Mouse (Mus musculus) retina, postnatal 7 days (tissue): ENCODE results near the gene Prss53.

Experiments
- DNase-seq: peaks from one replicate; pipeline ENCODE4 v3.0.0-alpha.2; 2012; ENCODE audit warnings: low read depth, low spot score

Prss53 gene

GRCm38 (mm10) chr7:127890798-127891197 lies at the start of gene Prss53:
Prss53 (minus strand) TSS chr7:127890970.
- no peak for DNase-seq

GRCm38 (mm10) chr7:127936216-127936884 lies 45.6 kb upstream of the Prss53 start:
- no peak for DNase-seq

- DNase-seq = no peak
Observed at GRCm38 (mm10) chr7:127935748-127936159, 45.0 kb upstream of the Prss53 start.

- DNase-seq = peak; percentile 89
Observed at GRCm38 (mm10) chr7:127935028-127935722, 44.4 kb upstream of the Prss53 start.

GRCm38 (mm10) chr7:127934075-127934474 lies 43.3 kb upstream of the Prss53 start:
- no peak for DNase-seq

- no peak for DNase-seq
Observed at GRCm38 (mm10) chr7:127932273-127933031, 41.7 kb upstream of the Prss53 start.

GRCm38 (mm10) chr7:127931351-127932135 lies 40.8 kb upstream of the Prss53 start:
- DNase-seq = no peak

GRCm38 (mm10) chr7:127930636-127931035 lies 39.9 kb upstream of the Prss53 start:
- no peak for DNase-seq

GRCm38 (mm10) chr7:127929923-127930322 lies 39.2 kb upstream of the Prss53 start, which contains the start of gene Prss8:
Prss8 (minus strand) TSS chr7:127930104.
- no peak for DNase-seq

- no peak for DNase-seq
Observed at GRCm38 (mm10) chr7:127928596-127928995, 37.8 kb upstream of the Prss53 start.

- DNase-seq = no peak
Observed at GRCm38 (mm10) chr7:127927726-127928125, 37.0 kb upstream of the Prss53 start.

GRCm38 (mm10) chr7:127926846-127927245 lies 36.1 kb upstream of the Prss53 start:
- DNase-seq = no peak

- no peak for DNase-seq
Observed at GRCm38 (mm10) chr7:127926066-127926465, 35.3 kb upstream of the Prss53 start.

- no peak for DNase-seq
Observed at GRCm38 (mm10) chr7:127925252-127925651, 34.5 kb upstream of the Prss53 start.

- DNase-seq = no peak
Observed at GRCm38 (mm10) chr7:127923714-127924113, 32.9 kb upstream of the Prss53 start.

GRCm38 (mm10) chr7:127922451-127923275 lies 31.9 kb upstream of the Prss53 start:
- no peak for DNase-seq

- no peak for DNase-seq
Observed at GRCm38 (mm10) chr7:127921516-127921915, 30.7 kb upstream of the Prss53 start.

GRCm38 (mm10) chr7:127919290-127919689 lies 28.5 kb upstream of the Prss53 start:
- DNase-seq = no peak

GRCm38 (mm10) chr7:127918203-127918602 lies 27.4 kb upstream of the Prss53 start:
- no peak for DNase-seq

- DNase-seq = no peak
Observed at GRCm38 (mm10) chr7:127915293-127915692, 24.5 kb upstream of the Prss53 start.

- no peak for DNase-seq
Observed at GRCm38 (mm10) chr7:127912938-127913337, 22.2 kb upstream of the Prss53 start.
